Mouse (Mus musculus): ENCODE results near the gene Henmt1. TPM values are rescaled to one million over a fixed set of nuclear protein-coding genes. Genes with fewer than 3 reads are reported as not detected.
A peak's percentile ranks its signal among the peaks of the same experiment; 100 is the strongest.

The Henmt1 gene
- polyA plus RNA-seq, 1 experiment from 2014 or later = 0.44 TPM

DNA sequence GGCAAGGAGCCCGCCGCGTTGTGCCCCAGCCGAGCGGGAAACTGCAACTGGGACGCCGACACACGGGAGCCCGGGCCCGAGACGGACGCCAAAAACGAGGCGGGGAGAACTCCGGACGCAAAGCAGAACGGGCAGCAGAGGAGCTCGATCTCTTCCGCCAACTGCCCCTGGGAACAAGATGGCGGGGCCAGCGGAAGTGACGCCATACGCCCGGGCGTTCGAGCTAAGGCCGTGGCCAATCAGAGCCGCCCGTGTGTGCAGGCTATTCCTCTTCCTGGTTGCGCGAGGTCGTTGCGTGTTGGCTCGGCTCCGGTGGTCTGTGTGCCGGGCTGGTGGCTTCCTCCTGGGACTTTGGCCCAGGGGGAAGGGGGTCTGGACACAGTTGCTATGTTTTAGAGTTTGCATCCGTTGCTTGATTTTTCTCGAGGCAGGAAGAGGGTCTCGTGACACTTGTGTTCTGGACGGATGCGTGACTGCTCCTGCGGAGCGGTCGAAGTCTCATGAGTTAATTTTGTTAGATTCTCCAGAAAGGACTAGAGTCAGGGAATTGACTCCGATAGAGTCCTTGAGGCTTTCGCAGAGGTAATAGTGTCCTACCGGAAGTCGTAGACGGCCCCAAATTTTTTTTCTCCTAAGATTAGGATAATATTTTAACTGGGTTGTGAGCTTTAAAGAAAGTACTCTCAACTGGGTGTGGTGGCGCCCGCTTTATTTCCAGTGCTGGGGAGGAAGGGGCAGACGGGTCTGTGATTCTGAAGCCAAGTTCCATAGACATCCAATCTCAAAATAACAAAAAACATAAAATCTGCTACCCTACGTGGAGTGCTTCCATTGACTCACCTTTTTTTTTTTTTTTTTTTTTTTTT lies 27.9 kb upstream of the Henmt1 start, which contains the start of gene Prpf38b:
TSS of gene Prpf38b (minus strand) at position 180 of the 866 bp plus-strand sequence.
- Histone ChIP-seq H3K4me3 (replicated peaks) (peak within 1 kb of the TSS; percentile 84), H3K27ac (peak within 1 kb of the TSS; percentile 100), H3K9ac (peak within 1 kb of the TSS; percentile 90), H3K9me3 (no peaks in the 10 kb centered on the region), H3K27me3 (replicated peaks) (no peaks in the 10 kb centered on the region), H3K4me1 (peaks cover 5% of the 10 kb centered on the region; the same call in 1 of the 2 replicates), H3K36me3 (no peaks in the 10 kb centered on the region; the same call in 1 of the 2 replicates), H3K4me2 (peak within 1 kb of the TSS; percentile 73)
- ATAC-seq (ENCODE audit: insufficient read depth, low FRiP score, low read depth) = peak; percentile 98
- 1% methylated on average over 53 of the region's 53 CpGs for WGBS

DNA sequence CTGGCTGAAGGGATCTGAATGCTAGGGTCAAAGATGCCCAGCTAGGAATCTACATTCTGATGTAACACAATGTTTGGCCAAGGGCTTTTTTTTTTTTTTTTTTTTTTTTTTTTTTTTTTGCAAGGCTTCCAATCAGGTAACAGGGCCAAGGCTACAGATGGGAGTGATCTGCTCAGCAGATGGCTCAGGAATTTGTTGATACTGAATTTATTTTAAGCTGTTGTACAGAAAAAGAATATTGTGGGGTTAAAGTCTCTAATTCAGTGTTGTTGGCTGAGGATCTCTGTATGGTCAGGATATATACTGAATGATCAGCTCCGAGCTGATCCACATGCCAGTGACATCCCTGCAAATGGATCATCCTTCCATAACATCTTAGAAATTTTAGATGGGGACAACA lies 23.7 kb upstream of the Henmt1 start:
- Histone ChIP-seq H3K36me3 (no peaks in the 10 kb centered on the region), H3K4me1 (no peaks in the 10 kb centered on the region), H3K4me3 (replicated peaks) (no peak overlapping the region), H3K4me2 (no peak overlapping the region), H3K27ac (no peak overlapping the region), H3K27me3 (replicated peaks) (no peaks in the 10 kb centered on the region), H3K9ac (no peak overlapping the region), H3K9me3 (no peaks in the 10 kb centered on the region)
- ATAC-seq (ENCODE audit: insufficient read depth, low FRiP score, low read depth) = no peak
- 64% methylated on average over 1 of the region's 1 CpGs for WGBS

DNA sequence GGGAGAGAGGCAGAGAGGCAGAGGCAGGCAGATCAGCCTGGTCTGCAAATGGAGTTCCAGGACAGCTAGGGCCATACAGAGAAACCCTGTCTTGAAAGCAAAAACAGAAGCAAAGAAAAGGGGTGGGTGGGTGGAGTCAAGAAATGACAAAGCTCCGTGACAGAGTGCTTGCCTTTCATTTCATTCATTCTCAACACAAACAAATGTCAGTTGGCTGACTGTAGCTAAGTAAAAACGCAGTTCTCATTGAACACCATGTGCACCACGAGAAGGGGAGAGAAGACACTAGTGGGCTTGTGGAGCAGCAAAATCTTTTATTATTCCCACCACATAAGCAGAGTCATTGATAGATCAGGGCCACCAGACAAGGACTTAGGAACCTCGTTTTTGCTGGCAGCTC lies 22.8 kb upstream of the Henmt1 start:
- 28% methylated on average over 4 of the region's 4 CpGs for WGBS

DNA sequence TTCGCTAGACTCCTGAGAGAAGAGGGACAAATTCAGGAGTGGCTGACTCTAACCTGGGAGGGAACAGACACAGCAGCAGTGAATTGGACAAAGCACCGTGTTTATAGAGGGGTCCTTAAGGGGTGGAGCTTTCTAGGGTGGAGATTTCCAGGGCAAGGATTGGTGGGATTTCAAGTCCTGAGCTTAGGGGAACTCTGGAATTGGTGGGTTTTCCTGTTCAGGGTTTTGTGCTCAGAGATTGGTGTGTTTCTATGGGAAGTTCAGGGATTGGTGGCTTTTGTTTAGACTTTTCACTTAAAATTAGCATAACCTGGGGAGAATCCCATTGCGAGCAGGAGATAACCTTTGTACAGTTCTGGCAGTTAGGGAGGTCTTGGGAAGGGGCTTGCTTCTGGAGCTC lies 21.7 kb upstream of the Henmt1 start:
- 55% methylated on average over 3 of the region's 3 CpGs for WGBS
- no peaks in the 10 kb centered on the region for H3K27me3 ChIP-seq (replicated peaks)
- ATAC-seq (ENCODE audit: insufficient read depth, low FRiP score, low read depth) = no peak

More for the DNA sequence above, 22.8 kb upstream of the Henmt1 start:
- Histone ChIP-seq H3K27ac (no peak overlapping the region), H3K27me3 (replicated peaks) (no peaks in the 10 kb centered on the region), H3K9ac (no peak overlapping the region), H3K9me3 (no peaks in the 10 kb centered on the region), H3K4me1 (no peaks in the 10 kb centered on the region), H3K36me3 (no peaks in the 10 kb centered on the region), H3K4me2 (no peak overlapping the region), H3K4me3 (replicated peaks) (no peak overlapping the region)
- no peak for ATAC-seq (ENCODE audit: insufficient read depth, low FRiP score, low read depth)

DNA sequence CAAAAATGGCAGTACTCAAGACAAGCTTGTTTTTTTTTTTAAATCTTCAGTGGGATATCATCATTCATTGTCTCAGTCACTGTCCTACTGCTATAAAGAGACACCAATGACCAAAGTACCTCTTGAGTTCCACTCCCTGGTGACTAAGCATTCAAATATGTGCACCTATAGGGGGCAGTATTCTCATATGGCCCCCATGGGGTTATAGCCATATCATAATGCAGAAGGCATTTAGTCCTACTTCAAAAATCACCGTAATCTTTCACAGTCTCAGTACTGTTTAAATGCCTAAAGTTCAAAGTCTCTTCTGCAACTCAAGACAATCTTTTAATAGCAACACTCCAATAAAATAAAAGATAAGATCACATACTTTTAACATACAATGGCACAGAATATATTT lies 20.8 kb upstream of the Henmt1 start:
- H3K4me1 ChIP-seq = no peaks in the 10 kb centered on the region
- H3K4me3 ChIP-seq (replicated peaks) = no peak overlapping the region
- no peaks in the 10 kb centered on the region for H3K36me3 ChIP-seq
- H3K27ac ChIP-seq = no peak overlapping the region
- no peak overlapping the region for H3K4me2 ChIP-seq
- no peaks in the 10 kb centered on the region for H3K9me3 ChIP-seq
- no peak for ATAC-seq (ENCODE audit: insufficient read depth, low FRiP score, low read depth)
- WGBS = 88% methylated on average over 1 of the region's 1 CpGs
- no peaks in the 10 kb centered on the region for H3K27me3 ChIP-seq (replicated peaks)
- H3K9ac ChIP-seq = no peak overlapping the region

More for the DNA sequence above, 21.7 kb upstream of the Henmt1 start:
- Histone ChIP-seq H3K4me3 (replicated peaks) (no peak overlapping the region), H3K4me1 (no peaks in the 10 kb centered on the region), H3K27ac (no peak overlapping the region), H3K9ac (no peak overlapping the region), H3K36me3 (no peaks in the 10 kb centered on the region), H3K9me3 (no peaks in the 10 kb centered on the region), H3K4me2 (no peak overlapping the region)

DNA sequence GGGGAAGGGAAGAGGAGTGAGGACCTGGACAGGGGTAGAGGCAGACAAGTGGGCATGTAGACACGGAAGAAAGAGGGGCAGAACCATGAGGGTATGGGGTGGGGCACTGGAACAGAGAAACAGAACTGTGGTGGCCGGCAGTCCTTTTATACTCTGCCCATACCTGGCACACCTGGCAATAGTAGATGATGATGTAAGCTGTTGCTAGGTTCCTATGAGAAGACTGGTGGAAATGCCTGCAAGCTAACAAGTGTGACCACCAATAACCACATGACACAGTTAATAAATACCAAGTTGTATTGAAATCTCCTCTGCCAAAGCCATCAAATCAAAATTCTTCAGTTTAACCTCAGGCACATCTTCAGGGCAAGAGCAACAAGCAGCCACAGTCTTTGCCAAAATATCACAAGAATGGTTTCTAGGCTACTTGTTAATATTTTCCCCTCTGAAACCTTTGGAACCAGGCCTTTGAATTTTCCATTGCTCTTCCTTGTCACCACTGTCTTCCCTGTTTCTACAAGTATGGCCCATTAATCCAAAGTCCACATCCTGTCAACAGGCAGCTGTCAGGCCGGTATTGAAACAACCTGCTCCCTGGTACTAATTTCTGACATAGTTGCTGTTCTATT lies 19.1 kb upstream of the Henmt1 start:
- Histone ChIP-seq H3K9me3 (no peaks in the 10 kb centered on the region), H3K4me2 (no peak overlapping the region), H3K27me3 (replicated peaks) (no peaks in the 10 kb centered on the region), H3K9ac (no peak overlapping the region), H3K27ac (no peak overlapping the region), H3K36me3 (no peaks in the 10 kb centered on the region), H3K4me1 (no peaks in the 10 kb centered on the region), H3K4me3 (replicated peaks) (no peak overlapping the region)
- 78% methylated on average over 3 of the region's 3 CpGs for WGBS
- ATAC-seq (ENCODE audit: insufficient read depth, low FRiP score, low read depth) = no peak

DNA sequence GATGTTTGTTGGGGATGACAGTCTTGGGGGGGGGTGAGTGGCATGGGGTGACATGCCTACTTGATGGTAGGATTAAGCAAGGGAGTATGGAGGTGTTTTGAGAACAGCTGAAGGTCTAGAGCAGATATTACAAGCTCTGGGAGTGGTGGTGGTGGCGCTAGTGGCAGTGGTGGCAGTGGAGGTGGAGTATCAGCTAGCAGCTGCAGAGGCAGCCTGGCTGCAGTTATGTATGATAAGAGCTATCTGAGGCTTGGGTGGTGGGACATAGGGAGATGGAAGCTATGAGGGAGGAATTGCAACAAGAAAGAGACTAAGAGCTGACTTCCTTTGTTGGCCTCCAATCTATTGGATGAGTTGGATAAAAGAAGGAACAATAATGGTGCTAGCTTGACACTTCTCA lies 17.9 kb upstream of the Henmt1 start:
- no peak overlapping the region for H3K4me3 ChIP-seq (replicated peaks)
- 80% methylated on average over 1 of the region's 1 CpGs for WGBS
- H3K36me3 ChIP-seq = no peaks in the 10 kb centered on the region
- H3K9me3 ChIP-seq = no peaks in the 10 kb centered on the region
- H3K27me3 ChIP-seq (replicated peaks) = no peaks in the 10 kb centered on the region
- H3K4me1 ChIP-seq = no peaks in the 10 kb centered on the region
- H3K4me2 ChIP-seq = no peak overlapping the region
- peak; percentile 83 for ATAC-seq (ENCODE audit: insufficient read depth, low FRiP score, low read depth)
- H3K9ac ChIP-seq = no peak overlapping the region
- no peak overlapping the region for H3K27ac ChIP-seq

DNA sequence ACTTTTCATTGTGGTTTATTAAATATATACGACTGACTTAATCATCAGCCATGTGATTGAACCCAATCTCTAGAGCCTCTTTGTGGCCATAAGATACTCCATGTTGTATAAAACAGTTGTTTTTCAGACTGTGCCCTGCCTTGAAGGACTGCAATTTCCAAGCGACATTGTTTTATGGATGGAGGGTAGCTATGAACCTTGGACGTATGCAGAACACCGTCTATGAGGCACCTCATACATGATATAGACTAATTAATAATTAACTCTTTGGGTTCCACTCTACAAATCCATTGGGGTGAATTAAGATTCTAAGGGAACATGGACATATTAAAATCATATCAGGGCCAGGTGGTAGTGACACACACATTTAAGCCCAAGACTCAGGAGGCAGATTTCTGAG lies 14.0 kb upstream of the Henmt1 start:
- H3K4me3 ChIP-seq (replicated peaks) = no peak overlapping the region
- 80% methylated on average over 4 of the region's 4 CpGs for WGBS
- no peak overlapping the region for H3K4me2 ChIP-seq
- H3K36me3 ChIP-seq = no peaks in the 10 kb centered on the region
- no peaks in the 10 kb centered on the region for H3K27me3 ChIP-seq (replicated peaks)
- H3K4me1 ChIP-seq = no peaks in the 10 kb centered on the region
- no peak overlapping the region for H3K9ac ChIP-seq
- no peak overlapping the region for H3K27ac ChIP-seq
- no peaks in the 10 kb centered on the region for H3K9me3 ChIP-seq
- no peak for ATAC-seq (ENCODE audit: insufficient read depth, low FRiP score, low read depth)

DNA sequence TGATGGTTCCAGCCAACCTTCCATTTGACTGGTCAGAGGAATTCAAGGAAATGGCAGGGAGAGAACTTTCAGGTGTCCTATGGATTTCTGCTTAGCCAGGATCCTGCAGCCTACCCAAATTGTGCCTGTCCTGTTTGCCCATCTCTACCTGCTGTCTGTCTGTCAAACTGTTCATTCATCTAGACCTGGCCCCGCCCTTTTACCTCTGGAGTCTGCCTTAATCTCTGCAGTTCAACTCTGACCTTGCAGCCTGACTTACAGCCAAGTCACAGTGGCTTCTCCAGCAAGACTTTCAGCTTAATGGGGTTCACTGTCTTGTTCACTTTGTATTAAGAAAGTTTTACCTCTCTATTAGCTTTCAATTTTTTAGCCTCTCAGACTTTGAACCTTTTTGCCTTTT lies 13.4 kb upstream of the Henmt1 start:
- Histone ChIP-seq H3K9me3 (no peaks in the 10 kb centered on the region), H3K27me3 (replicated peaks) (no peaks in the 10 kb centered on the region), H3K36me3 (no peaks in the 10 kb centered on the region), H3K9ac (no peak overlapping the region), H3K27ac (no peak overlapping the region), H3K4me1 (no peaks in the 10 kb centered on the region), H3K4me2 (no peak overlapping the region), H3K4me3 (replicated peaks) (no peak overlapping the region)
- no peak for ATAC-seq (ENCODE audit: insufficient read depth, low FRiP score, low read depth)
- 85% methylated on average over 1 of the region's 1 CpGs for WGBS

DNA sequence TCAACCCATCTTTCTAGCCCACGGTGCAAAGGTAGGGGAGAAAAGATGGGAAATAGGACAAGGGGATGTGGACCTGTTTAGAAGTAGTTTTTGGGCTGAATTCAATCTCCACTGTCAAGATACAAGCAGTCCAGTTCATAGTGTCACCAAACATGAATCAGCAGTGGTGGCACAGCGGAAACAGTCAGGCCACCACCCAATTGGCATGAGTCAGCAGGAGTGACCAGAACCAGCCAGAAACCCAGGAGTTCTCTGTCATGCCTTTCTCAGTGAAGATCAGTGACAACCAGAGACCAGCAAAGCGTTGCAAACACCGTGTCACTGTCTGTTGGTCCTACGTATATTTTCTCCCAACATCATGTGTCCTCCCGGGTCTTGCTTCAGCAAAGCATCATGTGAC lies 6.1 kb upstream of the Henmt1 start:
- WGBS = 92% methylated on average over 6 of the region's 6 CpGs
- no peak overlapping the region for H3K4me2 ChIP-seq
- ATAC-seq (ENCODE audit: insufficient read depth, low FRiP score, low read depth) = no peak
- H3K4me3 ChIP-seq (replicated peaks) = no peak overlapping the region
- H3K9ac ChIP-seq = no peak overlapping the region
- no peaks in the 10 kb centered on the region for H3K4me1 ChIP-seq
- no peak overlapping the region for H3K27ac ChIP-seq
- H3K36me3 ChIP-seq = no peaks in the 10 kb centered on the region
- no peaks in the 10 kb centered on the region for H3K27me3 ChIP-seq (replicated peaks)
- no peaks in the 10 kb centered on the region for H3K9me3 ChIP-seq

DNA sequence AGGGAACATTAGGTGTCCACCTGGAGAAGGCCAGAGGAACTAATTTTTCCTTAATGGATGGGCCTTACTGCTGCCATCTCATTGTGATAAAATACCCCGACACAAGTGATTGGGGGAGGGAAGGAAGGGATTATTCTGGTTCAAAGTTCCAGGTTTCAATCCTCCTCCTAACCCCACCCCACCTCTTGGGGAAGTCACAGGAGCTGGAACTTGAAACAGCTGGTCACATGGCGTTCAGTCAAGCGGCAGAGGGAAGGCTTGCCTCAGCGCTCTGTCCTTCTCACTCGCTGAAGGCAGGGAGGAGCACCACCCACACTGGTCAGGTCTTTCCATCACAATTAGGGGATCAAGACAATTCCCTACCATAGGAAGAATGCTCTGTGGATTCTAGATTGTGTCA lies 982 bp upstream of the Henmt1 start:
- H3K4me2 ChIP-seq = no peak overlapping the region
- no peak overlapping the region for H3K9ac ChIP-seq
- no peak overlapping the region for H3K4me3 ChIP-seq (replicated peaks)
- no peak for ATAC-seq (ENCODE audit: insufficient read depth, low FRiP score, low read depth)
- H3K4me1 ChIP-seq = no peaks in the 10 kb centered on the region
- no peaks in the 10 kb centered on the region for H3K27me3 ChIP-seq (replicated peaks)
- 92% methylated on average over 5 of the region's 5 CpGs for WGBS
- no peaks in the 10 kb centered on the region for H3K36me3 ChIP-seq
- no peak overlapping the region for H3K27ac ChIP-seq
- no peaks in the 10 kb centered on the region for H3K9me3 ChIP-seq

DNA sequence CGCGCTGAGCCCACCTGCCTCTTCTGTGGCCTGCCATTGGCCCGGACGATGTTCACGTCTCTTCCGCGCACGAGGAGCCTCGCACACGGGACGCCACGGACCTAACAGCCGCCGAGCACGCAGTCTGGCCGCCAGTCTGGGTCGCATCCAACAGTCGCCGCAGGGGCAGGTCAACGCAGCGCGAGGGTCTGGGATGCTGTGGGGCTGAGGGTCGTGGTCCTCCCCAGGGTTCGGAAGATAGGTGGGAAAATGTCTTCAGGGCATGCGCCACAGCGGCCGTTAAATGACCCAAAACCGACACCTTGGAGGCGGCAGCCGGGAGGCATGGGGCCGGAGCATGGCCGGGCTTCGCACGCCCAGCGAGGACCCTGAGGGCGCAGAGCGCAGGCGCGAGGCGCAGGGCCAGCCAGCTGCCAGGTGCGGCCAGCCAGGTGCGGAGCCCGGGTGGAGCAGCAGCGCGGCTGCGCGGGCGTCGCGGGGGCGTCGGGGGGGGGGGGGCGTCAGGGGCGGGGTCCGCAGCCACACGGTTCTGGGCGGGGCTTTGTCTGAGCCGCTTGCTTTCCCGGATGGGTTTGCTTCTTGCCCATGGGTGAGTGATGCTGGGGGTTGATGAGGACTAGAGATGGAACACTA lies 444 bp downstream of the Henmt1 start, which contains the start of gene Gm9857:
TSS of gene Gm9857 (minus strand) at position 445 of the 633 bp plus-strand sequence.
- peak within 1 kb of the TSS; percentile 37 for H3K4me3 ChIP-seq (replicated peaks)
- H3K9me3 ChIP-seq = no peaks in the 10 kb centered on the region
- ATAC-seq (ENCODE audit: insufficient read depth, low FRiP score, low read depth) = peak; percentile 47; the same call in 1 of the 2 replicates
- H3K27me3 ChIP-seq (replicated peaks) = no peaks in the 10 kb centered on the region
- H3K27ac ChIP-seq = no peak within 1 kb of the TSS
- 53% methylated on average over 54 of the region's 59 CpGs for WGBS
- H3K4me2 ChIP-seq = peak within 1 kb of the TSS; percentile 78
- no peaks in the 10 kb centered on the region for H3K36me3 ChIP-seq
- no peak within 1 kb of the TSS for H3K9ac ChIP-seq
- H3K4me1 ChIP-seq = no peaks in the 10 kb centered on the region
